Mouse (Mus musculus) thymus, adult 2 months (tissue): ENCODE measurements around the gene Aldh1a2.

Source experiments
- CTCF ChIP-seq: fragments of 200-500 bp; IDR thresholded peaks from 2 replicates; pipeline ENCODE4 v1.5.1; 2012; ENCODE audit warnings: mild to moderate bottlenecking, control low read depth, low read length, moderate library complexity, borderline replicate concordance; ENCODE audit not compliant: control insufficient read depth, poor library complexity, insufficient read depth; ENCODE audit errors: extremely low read depth
- POLR2A ChIP-seq: fragments of 200-500 bp; IDR thresholded peaks from 2 replicates; pipeline ENCODE4 v1.6.1; 2012; ENCODE audit warnings: mild to moderate bottlenecking, low read length, control low read depth, moderate library complexity; ENCODE audit not compliant: control insufficient read depth, poor library complexity, insufficient read depth; ENCODE audit errors: extremely low read depth

DNA sequence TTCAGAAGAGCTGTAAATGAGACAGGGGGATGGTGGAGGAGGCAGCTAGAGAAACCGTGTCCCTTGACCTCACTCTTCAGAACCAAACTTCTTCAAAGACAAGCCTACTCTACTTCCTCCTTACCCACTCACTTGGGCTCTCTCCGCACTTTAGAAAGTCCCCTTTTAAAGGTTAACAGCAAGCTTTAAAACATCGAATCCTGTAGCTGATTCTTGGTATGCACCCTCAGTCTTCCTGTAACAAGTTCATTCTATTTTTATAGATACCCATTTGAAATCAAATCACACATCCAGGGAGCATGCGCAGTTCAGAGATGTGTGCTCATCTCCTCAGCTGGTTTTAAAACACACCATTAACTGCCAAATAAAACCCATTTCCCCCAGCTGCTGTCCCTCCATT lies 13.3 kb upstream of the Aldh1a2 start:
- TF ChIP-seq CTCF (no peak), POLR2A (no peak)
